Mouse (Mus musculus) kidney, adult 2 months (tissue): ENCODE measurements around the gene Tmprss12. TPM values are rescaled to one million over a fixed set of nuclear protein-coding genes. Genes with fewer than 3 reads are reported as not detected.
A peak's percentile ranks its signal among the peaks of the same experiment; 100 is the strongest.
"Not testable (repeated sequence)": the region's sequence is repeated elsewhere in the genome, so short reads cannot be mapped to it uniquely, and the experiment has no call there.

Experiments
- DNase-seq: peaks from one replicate; pipeline ENCODE4 v3.0.0; 2021
- H3K27ac ChIP-seq: fragments of 200-500 bp; 2 replicates; pipeline ENCODE4 v1.5.1; 2012; ENCODE audit warnings: low read depth, low read length, control low read depth, inconsistent platforms; ENCODE audit not compliant: insufficient read depth
- H3K27me3 ChIP-seq: fragments of 200-500 bp; replicated peaks from 2 replicates; pipeline ENCODE4 v1.6.1; 2012; ENCODE audit warnings: mild to moderate bottlenecking, moderate library complexity, low read length, inconsistent platforms; ENCODE audit not compliant: control insufficient read depth, insufficient read depth
- H3K36me3 ChIP-seq: fragments of 200-500 bp; 2 replicates; pipeline ENCODE4 v1.6.1; 2012; ENCODE audit warnings: mild to moderate bottlenecking, moderate library complexity, low read length, inconsistent platforms; ENCODE audit not compliant: control insufficient read depth, insufficient read depth
- H3K4me1 ChIP-seq: fragments of 200-500 bp; 2 replicates; pipeline ENCODE4 v1.6.1; 2011; ENCODE audit warnings: low read length; ENCODE audit not compliant: control insufficient read depth, insufficient read depth
- H3K4me3 ChIP-seq: fragments of 200-500 bp; 2 replicates; pipeline ENCODE4 v1.5.1; 2011; ENCODE audit warnings: mild to moderate bottlenecking, low read depth, low read length, control low read depth; ENCODE audit not compliant: insufficient read depth
- CTCF ChIP-seq: fragments of 200-500 bp; conservative IDR thresholded peaks from 2 replicates; pipeline ENCODE4 v1.5.1; 2011; ENCODE audit warnings: low read depth, mild to moderate bottlenecking, control low read depth, low read length, moderate library complexity, mixed read lengths; ENCODE audit not compliant: insufficient read depth, insufficient read length
- POLR2A ChIP-seq: fragments of 200-500 bp; IDR thresholded peaks from one replicate; pipeline ENCODE4 v1.6.1; 2011; ENCODE audit warnings: low read depth, low read length, control low read depth
- WGBS: fragments of 180-500 bp; shearing (Covaris S2); methylation state at CpG from one replicate; pipeline ENCODE4 v1.1.7; 2018; 5-methylcytosine and 5-hydroxymethylcytosine counted together
- polyA plus RNA-seq: library from polyadenylated mRNA; depleted of rRNA; stranded (reverse); fragments of >200 nt; gene quantifications from 2 replicates; pipeline ENCODE4 v1.2.3, GENCODE M21; 2012

The Tmprss12 gene
- polyA plus RNA-seq, 1 experiment, result 0.14 TPM

GRCm38 (mm10) chr15:100248665-100249433, 31.8 kb upstream of the Tmprss12 start:
- 92% methylated on average over 6 of the region's 6 CpGs for WGBS
- H3K27ac ChIP-seq, result no peak overlapping the region
- no peak for DNase-seq
- H3K36me3 ChIP-seq, result peaks cover 9% of the 10 kb centered on the region
- H3K4me1 ChIP-seq, result no peaks in the 10 kb centered on the region
- H3K4me3 ChIP-seq, result no peak overlapping the region
- TF ChIP-seq CTCF (no peak), POLR2A (no peak)
- no peaks in the 10 kb centered on the region for H3K27me3 ChIP-seq

- H3K27ac ChIP-seq, result no peak overlapping the region
- no peak overlapping the region for H3K4me3 ChIP-seq
- peak; percentile 43 for DNase-seq
- H3K36me3 ChIP-seq, result peaks cover 13% of the 10 kb centered on the region
- no peaks in the 10 kb centered on the region for H3K27me3 ChIP-seq
- TF ChIP-seq CTCF, result no peak
- H3K4me1 ChIP-seq, result no peaks in the 10 kb centered on the region
- 67% methylated on average over 6 of the region's 6 CpGs for WGBS
Observed at GRCm38 (mm10) chr15:100251153-100251780, 29.4 kb upstream of the Tmprss12 start.

- no peak overlapping the region for H3K27ac ChIP-seq
- TF ChIP-seq POLR2A (no peak), CTCF (no peak)
- no peak for DNase-seq
- H3K36me3 ChIP-seq, result peaks cover 16% of the 10 kb centered on the region
- no peaks in the 10 kb centered on the region for H3K4me1 ChIP-seq
- WGBS, result 86% methylated on average over 6 of the region's 6 CpGs
- H3K4me3 ChIP-seq, result no peak overlapping the region
- H3K27me3 ChIP-seq, result no peaks in the 10 kb centered on the region
Observed at GRCm38 (mm10) chr15:100256386-100256785, 24.3 kb upstream of the Tmprss12 start.

- no peak for DNase-seq
- 83% methylated on average over 5 of the region's 5 CpGs for WGBS
- H3K36me3 ChIP-seq, result peaks cover 12% of the 10 kb centered on the region
- H3K4me3 ChIP-seq, result no peak overlapping the region
- no peak for TF ChIP-seq CTCF
- TF ChIP-seq POLR2A, result no peak
- H3K27ac ChIP-seq, result no peak overlapping the region
- H3K4me1 ChIP-seq, result peaks cover 2% of the 10 kb centered on the region; the same call in 1 of the 2 replicates
- no peaks in the 10 kb centered on the region for H3K27me3 ChIP-seq
Observed at GRCm38 (mm10) chr15:100257305-100257704, 23.3 kb upstream of the Tmprss12 start.

- Histone ChIP-seq H3K4me3 (no peak overlapping the region), H3K27ac (no peak overlapping the region), H3K36me3 (peaks cover 7% of the 10 kb centered on the region), H3K4me1 (peaks cover 5% of the 10 kb centered on the region; the same call in 1 of the 2 replicates), H3K27me3 (no peaks in the 10 kb centered on the region)
- TF ChIP-seq CTCF, result no peak
- TF ChIP-seq POLR2A, result no peak
- DNase-seq, result no peak
- 84% methylated on average over 7 of the region's 7 CpGs for WGBS
Observed at GRCm38 (mm10) chr15:100258646-100259425, 21.8 kb upstream of the Tmprss12 start.

GRCm38 (mm10) chr15:100260351-100260750, 20.3 kb upstream of the Tmprss12 start:
- H3K27ac ChIP-seq, H3K4me1 ChIP-seq, H3K27me3 ChIP-seq, DNase-seq, H3K4me3 ChIP-seq, H3K36me3 ChIP-seq: not testable (repeated sequence)
- 76% methylated on average over 7 of the region's 7 CpGs for WGBS

GRCm38 (mm10) chr15:100263246-100263905, 17.3 kb upstream of the Tmprss12 start:
- H3K36me3 ChIP-seq, result peaks cover 3% of the 10 kb centered on the region
- H3K27me3 ChIP-seq, result no peaks in the 10 kb centered on the region
- 32% methylated on average over 4 of the region's 4 CpGs for WGBS
- H3K27ac ChIP-seq, result no peak overlapping the region
- peaks cover 8% of the 10 kb centered on the region for H3K4me1 ChIP-seq
- no peak for TF ChIP-seq POLR2A
- peak; percentile 27; the same call in 1 of the 2 replicates for TF ChIP-seq CTCF
- no peak overlapping the region for H3K4me3 ChIP-seq
- peak; percentile 28 for DNase-seq
